Mouse (Mus musculus): Measurements from ENCODE around the gene Dusp3.

The Dusp3 gene

DNA sequence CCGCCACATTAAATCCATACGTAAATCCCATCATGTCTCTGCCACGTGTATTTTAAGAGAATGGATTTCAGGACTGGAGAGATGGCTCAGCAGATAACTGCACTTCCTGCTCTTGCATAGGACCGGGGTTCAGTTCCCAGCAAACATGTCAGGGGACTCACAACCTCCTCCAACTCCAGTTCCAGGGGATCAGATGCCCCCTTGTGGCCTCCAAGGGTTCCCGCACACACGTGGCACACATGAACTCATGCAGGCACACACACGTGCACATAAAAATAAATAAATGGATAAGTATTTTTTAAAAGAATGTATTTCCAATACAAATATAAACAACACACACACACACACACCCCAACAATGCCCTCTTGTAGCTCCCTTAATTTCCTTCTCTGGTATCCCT, 9.9 kb downstream of the Dusp3 start:
- DNase-seq (ENCODE audit: low read depth), result no peak

GRCm38 (mm10) chr11:101974923-101975322, 11.9 kb downstream of the Dusp3 start:
- DNase-seq (ENCODE audit: low read depth), result no peak

- DNase-seq (ENCODE audit: low read depth), result no peak
These were observed 12.6 kb downstream of the Dusp3 start for GRCm38 (mm10) chr11:101974181-101974580.

- DNase-seq (ENCODE audit: low read depth), result no peak
These were observed 13.3 kb downstream of the Dusp3 start for GRCm38 (mm10) chr11:101973496-101973895.

DNA sequence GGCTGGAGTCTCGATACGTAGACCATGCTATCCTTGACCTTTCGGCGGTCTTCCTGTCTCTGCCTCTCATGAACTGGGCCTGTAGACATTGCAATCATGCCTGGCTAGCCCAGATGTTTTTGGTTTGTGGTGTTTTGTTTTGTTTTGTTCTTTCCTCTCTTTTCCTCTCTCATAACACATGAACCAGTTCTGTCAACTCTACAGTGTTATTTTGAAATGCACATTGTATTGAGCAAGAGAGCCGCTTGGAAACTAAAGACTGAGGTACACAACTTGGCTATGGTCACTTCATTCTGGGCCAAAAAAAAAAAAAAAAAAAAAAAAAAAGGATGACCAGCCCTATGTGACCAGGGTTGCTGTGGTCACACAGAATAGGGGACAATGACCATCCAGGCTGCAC, 14.2 kb downstream of the Dusp3 start:
- no peak for DNase-seq (ENCODE audit: low read depth)

DNA sequence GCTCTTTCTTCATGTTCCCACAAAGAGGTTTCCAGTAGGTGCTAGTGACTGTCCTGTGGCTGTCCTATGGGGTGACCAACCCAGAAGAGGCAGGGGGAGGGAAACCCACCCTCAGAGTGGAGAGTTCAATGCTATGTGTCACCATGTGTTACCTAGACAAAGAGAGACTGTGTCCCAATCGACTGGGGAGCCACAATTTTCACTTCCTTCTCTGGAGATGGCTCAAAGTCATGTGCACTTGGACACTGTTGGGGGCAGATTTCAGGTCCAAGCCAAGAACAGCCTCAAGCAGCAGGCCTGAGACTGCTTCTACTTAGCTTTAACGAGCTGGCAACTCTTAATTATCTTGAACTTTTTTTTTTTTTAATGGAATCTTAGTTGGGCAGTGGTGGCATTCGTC, 14.7 kb downstream of the Dusp3 start:
- DNase-seq (ENCODE audit: low read depth), result no peak

- peak; percentile 38 for DNase-seq (ENCODE audit: low read depth)
These were observed 15.4 kb downstream of the Dusp3 start for GRCm38 (mm10) chr11:101971410-101971809.

DNA sequence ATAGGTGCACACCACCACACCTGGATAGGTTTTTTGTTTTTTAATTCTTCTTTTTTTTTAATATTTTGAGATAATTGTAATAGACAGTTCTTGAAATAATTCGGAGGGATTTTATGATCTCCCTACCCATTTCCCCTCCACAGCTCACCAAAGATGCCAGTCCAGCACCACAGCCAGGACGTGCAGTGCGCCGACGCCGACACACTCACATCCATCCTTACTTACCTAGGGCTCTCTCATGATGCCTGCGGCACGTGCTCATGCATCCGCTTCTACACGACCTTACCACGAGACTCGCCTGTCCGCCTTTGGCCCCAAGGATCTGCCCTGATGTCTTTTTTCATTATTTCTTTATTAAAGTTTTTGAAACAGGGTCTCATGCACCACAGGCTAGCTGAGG, 17.0 kb downstream of the Dusp3 start:
- DNase-seq (ENCODE audit: low read depth), result no peak

DNA sequence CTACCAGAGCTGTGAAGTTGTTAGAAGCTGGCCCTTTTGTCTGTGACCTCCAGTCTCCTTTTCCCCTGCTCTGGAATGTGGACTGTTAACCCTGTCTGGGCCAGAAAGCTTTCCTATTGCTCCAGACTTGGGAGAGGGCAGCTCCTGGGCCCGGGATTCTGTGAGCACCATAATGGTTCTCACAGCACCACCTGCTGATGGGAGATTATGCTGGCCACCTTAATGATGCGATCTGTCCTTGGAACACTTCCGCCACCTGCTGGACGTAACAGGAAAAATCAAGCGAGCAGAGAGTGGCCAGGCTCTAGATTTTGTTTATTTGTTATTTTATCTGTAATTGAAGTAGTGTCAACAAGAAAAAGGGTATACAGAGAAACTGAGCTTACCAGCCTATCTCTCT, 18.0 kb downstream of the Dusp3 start:
- DNase-seq (ENCODE audit: low read depth), result peak; percentile 69

GRCm38 (mm10) chr11:101968311-101968710, 18.5 kb downstream of the Dusp3 start:
- DNase-seq (ENCODE audit: low read depth), result no peak

DNA sequence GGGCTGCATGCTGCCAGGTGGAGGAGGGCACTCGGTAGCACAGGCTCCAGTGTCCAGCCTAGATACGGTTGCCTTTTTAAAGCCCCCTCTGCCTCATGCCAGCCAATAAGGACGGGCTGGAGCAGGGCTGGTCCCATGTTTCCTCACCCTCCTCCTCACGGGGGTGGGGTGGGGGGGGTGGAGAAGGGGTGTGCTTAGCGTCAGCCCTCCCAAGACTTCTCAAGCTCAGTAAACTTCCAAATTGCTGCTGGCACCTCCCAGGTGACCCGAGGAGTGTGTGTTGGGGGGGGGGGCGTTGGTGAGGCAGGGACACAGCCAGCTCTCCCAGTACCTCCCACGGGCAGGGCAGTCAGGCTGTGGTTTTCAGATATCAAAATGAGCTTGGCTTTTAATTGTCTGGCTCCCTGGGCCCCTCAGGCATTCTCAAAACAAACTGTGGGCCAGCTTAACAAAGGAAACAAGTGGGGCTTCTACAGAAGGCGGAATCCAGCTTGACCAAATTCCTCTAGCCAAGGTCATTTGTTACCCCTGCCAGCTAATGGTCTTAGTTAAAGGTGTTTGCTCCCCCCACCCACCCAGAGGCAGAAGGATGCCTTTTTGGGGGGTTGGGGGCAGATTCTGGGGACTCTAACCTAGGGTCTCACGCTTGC, 19.7 kb downstream of the Dusp3 start, which contains the start of gene Sost:
Sost (minus strand) TSS at position 51 of the 650 bp plus-strand sequence.
- DNase-seq (ENCODE audit: low read depth), result no peak

- DNase-seq (ENCODE audit: low read depth), result no peak
These were observed 21.3 kb downstream of the Dusp3 start for GRCm38 (mm10) chr11:101965553-101965952.

- DNase-seq (ENCODE audit: low read depth), result no peak
These were observed 22.2 kb downstream of the Dusp3 start for GRCm38 (mm10) chr11:101964647-101965046.

DNA sequence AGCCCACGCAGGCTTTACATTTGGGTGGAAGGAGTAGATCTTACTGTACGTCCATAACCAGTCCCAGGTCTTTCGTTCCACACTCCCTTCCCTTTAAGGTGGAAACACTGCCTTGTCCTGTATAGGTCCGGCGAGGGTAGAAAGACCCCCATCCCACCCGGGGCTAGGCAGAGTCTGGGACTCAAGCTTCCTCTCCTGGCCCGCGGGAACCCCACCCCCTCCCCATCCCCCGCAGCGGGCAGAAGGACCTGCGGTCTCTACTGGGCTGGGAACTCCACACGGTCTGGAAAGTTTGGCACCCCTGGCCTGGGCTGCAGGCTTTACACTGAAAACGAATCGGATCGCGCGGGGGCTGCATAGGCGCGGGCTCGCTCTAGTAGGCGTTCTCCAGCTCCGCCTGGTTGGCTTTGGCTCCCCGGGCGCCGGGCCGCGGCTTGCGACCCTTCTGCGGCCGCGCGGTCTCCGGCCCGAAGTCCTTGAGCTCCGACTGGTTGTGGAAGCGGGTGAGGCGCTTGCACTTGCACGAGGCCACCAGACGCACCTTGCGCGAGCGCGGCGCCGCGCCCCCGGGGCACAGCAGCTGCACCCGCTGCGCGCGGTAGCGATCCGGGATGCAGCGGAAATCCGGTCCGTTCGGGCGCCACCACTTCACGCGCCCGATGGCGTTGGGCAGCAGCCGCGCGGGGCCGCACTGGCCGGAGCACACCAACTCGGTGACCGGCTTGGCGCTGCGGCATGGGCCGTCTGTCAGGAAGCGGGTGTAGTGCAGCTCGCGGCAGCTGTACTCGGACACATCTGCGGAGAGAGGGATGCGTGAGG, 23.1 kb downstream of the Dusp3 start:
- no peak for DNase-seq (ENCODE audit: low read depth)

DNA sequence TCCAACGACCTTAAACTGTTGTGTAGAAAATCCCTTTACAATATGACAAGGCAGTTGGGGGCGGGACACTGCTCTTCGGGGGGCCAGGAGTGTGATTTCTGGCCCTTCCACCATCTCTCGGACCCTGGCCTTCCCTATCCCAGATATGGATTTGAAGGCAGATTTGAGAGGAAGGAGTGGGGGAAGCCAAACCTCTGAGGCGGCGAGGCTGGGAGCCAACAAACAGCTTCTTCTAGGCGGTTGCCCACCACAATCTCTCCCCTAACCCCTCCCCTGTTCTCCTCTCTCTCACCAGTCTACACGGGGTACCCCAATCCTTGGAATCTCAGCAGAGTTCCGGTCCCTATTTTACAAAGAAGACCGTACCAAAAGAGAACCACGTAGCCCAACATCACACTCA, 23.8 kb downstream of the Dusp3 start:
- no peak for DNase-seq (ENCODE audit: low read depth)

DNA sequence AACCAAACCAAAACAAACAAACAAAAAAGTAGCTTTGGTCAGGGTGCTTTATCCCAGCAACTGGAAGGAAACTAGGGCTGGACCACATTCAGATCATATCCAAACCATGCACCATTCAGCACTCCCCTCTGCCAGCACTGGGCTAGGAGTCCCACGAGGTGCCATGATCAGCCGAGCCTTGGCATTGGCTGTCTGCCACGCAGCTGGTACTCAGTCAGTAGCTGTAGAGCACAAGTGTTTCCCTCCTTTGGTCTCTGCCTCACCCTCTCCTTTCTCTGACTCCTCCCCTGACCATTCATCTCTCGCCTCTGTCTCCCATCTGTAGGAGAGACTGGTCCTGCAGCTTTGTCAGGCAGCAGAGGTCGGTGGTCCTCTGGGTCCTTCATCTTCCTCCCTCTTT, 29.3 kb downstream of the Dusp3 start:
- no peak for DNase-seq (ENCODE audit: low read depth)

DNA sequence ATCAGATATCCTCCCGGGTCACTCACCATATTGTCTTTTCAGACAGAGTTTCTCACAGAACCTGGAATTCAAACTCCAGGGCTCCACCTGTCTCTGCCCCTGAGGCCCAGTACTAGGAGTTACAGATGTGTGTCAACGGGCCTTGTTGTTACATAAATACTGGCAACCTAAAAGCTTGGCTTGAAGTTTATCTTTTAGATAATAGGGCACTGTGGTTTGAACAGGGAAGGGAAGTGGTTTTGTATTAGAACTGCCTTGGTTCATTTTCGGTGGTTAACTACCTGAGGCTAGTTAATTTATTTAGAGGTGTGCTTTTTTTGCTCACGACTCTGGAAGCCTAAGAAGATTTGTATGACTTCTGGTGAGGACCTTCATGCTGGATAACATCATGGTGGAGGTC, 33.4 kb downstream of the Dusp3 start:
- no peak for DNase-seq (ENCODE audit: low read depth)

GRCm38 (mm10) chr11:101952541-101953341, 34.1 kb downstream of the Dusp3 start:
- no peak for DNase-seq (ENCODE audit: low read depth)

DNA sequence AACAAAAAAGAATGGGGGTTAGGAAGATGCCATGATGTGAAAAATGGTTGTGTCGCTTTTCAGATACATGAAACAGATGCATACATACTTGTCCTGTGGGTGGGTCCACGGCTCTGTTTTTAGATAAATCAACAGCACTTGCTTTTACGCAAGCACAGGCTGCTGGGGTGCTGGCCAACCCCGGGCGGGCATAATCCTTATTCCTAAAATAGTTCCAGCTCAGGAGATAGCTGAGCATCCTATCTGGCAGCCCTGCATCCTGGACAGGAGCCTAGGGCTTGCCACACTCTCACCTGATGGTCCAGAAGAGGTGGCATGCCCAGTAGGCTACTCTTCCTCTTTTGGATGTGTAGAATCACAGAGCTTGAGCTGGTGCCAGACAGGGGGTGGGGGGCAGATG, 36.8 kb downstream of the Dusp3 start:
- DNase-seq (ENCODE audit: low read depth), result no peak

GRCm38 (mm10) chr11:101946525-101946924, 40.3 kb downstream of the Dusp3 start:
- DNase-seq (ENCODE audit: low read depth), result no peak

GRCm38 (mm10) chr11:101943055-101943454, 43.8 kb downstream of the Dusp3 start:
- no peak for DNase-seq (ENCODE audit: low read depth)

DNA sequence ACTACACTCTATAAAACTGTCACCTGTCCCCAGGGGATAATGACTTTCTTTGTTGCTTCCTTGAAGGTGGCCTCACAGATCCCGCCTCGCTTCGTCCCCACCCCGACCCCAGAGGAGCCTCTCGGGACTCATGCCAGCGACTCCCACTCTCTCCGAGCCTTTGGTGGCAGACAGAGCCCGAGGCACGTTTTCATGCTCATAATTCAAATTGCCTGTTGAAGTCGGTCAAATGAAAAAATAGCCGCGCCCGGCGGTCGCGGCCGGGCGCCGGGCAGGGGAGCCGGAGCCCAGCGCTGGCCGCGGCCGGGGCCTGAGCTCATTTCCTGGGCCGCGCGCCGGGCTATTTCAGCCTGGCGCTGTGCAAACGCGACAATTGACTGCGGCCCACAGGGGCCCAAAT, 49.7 kb downstream of the Dusp3 start:
- no peak for DNase-seq (ENCODE audit: low read depth)

DNA sequence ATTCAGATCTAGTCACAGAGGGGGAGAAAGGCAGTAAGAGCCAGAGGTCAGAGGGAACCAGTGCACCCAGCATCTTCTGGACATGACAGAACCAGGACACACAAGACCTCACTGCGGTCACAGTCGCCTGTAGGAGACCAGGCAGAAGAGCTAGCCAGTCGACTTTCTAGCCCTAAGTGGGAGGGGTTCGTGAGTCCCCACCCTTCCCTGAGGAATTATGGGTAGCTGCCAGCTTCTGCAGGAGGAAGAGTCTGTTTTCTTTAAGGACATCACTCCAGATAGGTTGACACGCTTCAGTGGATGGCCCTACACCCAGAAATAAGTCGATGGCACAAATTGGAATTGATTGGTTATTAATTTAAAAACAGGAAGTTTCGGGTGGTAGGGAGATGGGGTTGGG, 50.4 kb downstream of the Dusp3 start:
- no peak for DNase-seq (ENCODE audit: low read depth)
